Mouse (Mus musculus) embryonic facial prominence, embryonic 11.5 days (tissue): Measurements from ENCODE around the gene Vwa5b2. TPM values are rescaled to one million over a fixed set of nuclear protein-coding genes. Genes with fewer than 3 reads are reported as not detected.
A peak's percentile ranks its signal among the peaks of the same experiment; 100 is the strongest.

ENCODE experiments used
- microRNA counts: library from miRNA; unstranded; fragments of <30 nt; microRNA quantifications from one replicate; lab custom pipeline; 2016
- microRNA-seq: library from miRNA; unstranded; fragments of <30 nt; microRNA quantifications from one replicate; pipeline ENCODE4, GENCODE M21; 2016; ENCODE audit warnings: borderline number of aligned reads
- polyA plus RNA-seq: library from polyadenylated mRNA; unstranded; fragments of >200 nt; fragmentation: Nextera tagmentation; extraction: Ambion mirVana; gene quantifications from 2 replicates; pipeline ENCODE4 v1.2.1, GENCODE M21; 2014

The Vwa5b2 gene
- polyA plus RNA-seq, 1 experiment from 2014 or later, result 1.4 TPM

MicroRNAs encoded within 50 kb of the gene (microRNA counts, 519-probe panel; counts per million panel counts)
- microRNA mmu-miR-1224 (lab: Ali Mortazavi, UCI), result 4,045 counts per million, percentile 62 among the panel's probes with 10 or more counts

Small RNAs within 50 kb of the gene (microRNA-seq; reads per million reads assigned to microRNA genes)
- gene Mir1224, result 2.8 reads per million

Other genes with a start within 250 kb of the Vwa5b2 start
- gene Abcc5, start 163.1 kb upstream of the Vwa5b2 start, polyA plus RNA-seq, result 44.9 and 47.6 TPM in 2 replicates
- gene Eif2b5, start 90.7 kb upstream of the Vwa5b2 start, polyA plus RNA-seq, result 144 and 156 TPM in 2 replicates
- gene Dvl3, start 72.5 kb upstream of the Vwa5b2 start, polyA plus RNA-seq, result 37.1 and 38.5 TPM in 2 replicates
- 726 and 756 TPM in 2 replicates for gene Ap2m1, start 54.0 kb upstream of the Vwa5b2 start, polyA plus RNA-seq
- gene Abcf3, start 40.9 kb upstream of the Vwa5b2 start, polyA plus RNA-seq, result 56.3 and 58.1 TPM in 2 replicates
- gene Eef1akmt4, start 22.1 kb downstream of the Vwa5b2 start, polyA plus RNA-seq, result 32.5 and 35.8 TPM in 2 replicates
- not detected in 2 replicates for gene Gm49333, start 22.1 kb downstream of the Vwa5b2 start, polyA plus RNA-seq
- 47.3 and 49.4 TPM in 2 replicates for gene Alg3, start 22.3 kb downstream of the Vwa5b2 start, polyA plus RNA-seq
- gene Camk2n2, start 31.8 kb downstream of the Vwa5b2 start, polyA plus RNA-seq, result 1.8 and 2.2 TPM in 2 replicates
- 2.4 and 2.5 TPM in 2 replicates for gene Ece2, start 40.4 kb downstream of the Vwa5b2 start, polyA plus RNA-seq
- 500 and 501 TPM in 2 replicates for gene Psmd2, start 62.2 kb downstream of the Vwa5b2 start, polyA plus RNA-seq
- gene Eif4g1, start 78.8 kb downstream of the Vwa5b2 start, polyA plus RNA-seq, result 156 TPM in 2 replicates
- 3.9 and 4.4 TPM in 2 replicates for gene Fam131a, start 103.8 kb downstream of the Vwa5b2 start, polyA plus RNA-seq
- 120 and 124 TPM in 2 replicates for gene Polr2h, start 128.2 kb downstream of the Vwa5b2 start, polyA plus RNA-seq
- gene Clcn2, start 128.3 kb downstream of the Vwa5b2 start, polyA plus RNA-seq, result 13.0 and 14.8 TPM in 2 replicates
- gene Chrd, start 143.7 kb downstream of the Vwa5b2 start, polyA plus RNA-seq, result 1.5 and 1.7 TPM in 2 replicates
- gene Thpo, start 145.0 kb downstream of the Vwa5b2 start, polyA plus RNA-seq, result 0.48 TPM in 1 of 2 replicates, not detected in the other